Mouse (Mus musculus): ENCODE data around the gene Casp4. TPM values are rescaled to one million over a fixed set of nuclear protein-coding genes. Genes with fewer than 3 reads are reported as not detected.

Casp4 gene
- total RNA-seq, 4 experiments from 2014 or later, result 4.6 to 8.6 (median 5.0) TPM

Other genes starting within 250 kb of the Casp4 start
- 1 to 10 TPM; 3.9 to 7.0 (median 4.6) TPM for gene Casp1, start 10.3 kb upstream of the Casp4 start, total RNA-seq (2022)
- gene Casp12, start 36.6 kb downstream of the Casp4 start, total RNA-seq (2022), result 10 to 100 TPM; 55.2 to 61.0 (median 59.5) TPM

All from adrenal gland, adult 8-10 months (tissue).